In the genomic region with DNA sequence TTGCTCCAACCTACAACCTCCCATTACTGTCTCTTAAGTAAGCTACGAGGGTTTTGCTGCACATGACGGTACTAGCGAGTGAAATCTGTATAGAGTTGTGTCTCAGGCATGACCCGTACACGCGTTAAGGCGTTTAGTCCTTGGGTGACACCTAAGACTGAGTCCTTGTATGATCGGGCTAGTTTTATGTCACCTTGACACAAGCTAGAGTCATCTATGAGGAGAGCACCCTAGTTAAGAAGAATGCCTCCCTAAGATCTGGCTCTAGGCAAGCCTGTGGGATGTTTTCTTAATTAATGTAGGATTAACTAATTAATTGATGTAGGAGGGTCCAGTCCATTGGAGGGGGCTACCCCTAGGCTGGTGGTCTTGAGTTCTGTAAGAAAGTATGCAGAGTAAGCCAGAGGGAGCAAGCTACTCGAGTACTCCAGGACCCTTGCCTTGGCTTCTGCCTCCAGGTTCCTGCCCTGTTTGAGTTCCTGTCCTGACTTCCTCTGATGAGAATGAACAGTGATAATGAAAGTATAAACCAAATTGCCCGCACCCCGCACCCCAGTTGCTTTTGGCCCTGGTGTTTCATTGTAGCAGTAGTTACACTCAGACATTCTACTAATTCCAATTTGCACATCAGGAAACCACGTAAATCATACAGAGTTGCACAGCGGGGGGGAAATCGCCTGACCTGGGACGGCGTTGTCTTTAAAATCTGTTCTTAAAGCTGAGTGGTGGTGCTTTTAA, we compare ENCODE assay signal across 8 mouse cellular contexts. TPM values are rescaled to one million over a fixed set of nuclear protein-coding genes. Genes with fewer than 3 reads are reported as not detected.
A peak's percentile ranks its signal among the peaks of the same experiment; 100 is the strongest.
DNase-seq lines count a peak whose midpoint lies in the region; ATAC-seq and TF ChIP-seq lines count a peak whose summit lies in the region.

No protein-coding gene starts in this region.

- TF ChIP-seq POLR2A in spleen, adult 2 months (IDR thresholded peaks at IDR 0.05; ENCODE audit: low read depth, low read length), result no peak; the same call in 1 of the 2 replicates

- no peak overlapping the region; the same call in 1 of the 2 replicates for H3K27ac ChIP-seq in heart, embryonic 13.5 days (replicated peaks)
- 0 out of 2 replicates have a peak overlapping the region, but pooled peaks have one; percentile 37 for H3K27ac ChIP-seq in kidney, embryonic 15.5 days
- peak overlapping the region; percentile 59 for H3K27ac ChIP-seq in spleen, adult 2 months (ENCODE audit: insufficient read depth, low read length)

- DNase-seq in CD4-positive, CD25-positive, alpha-beta regulatory T cell, adult 2 months (ENCODE audit: low read depth, low spot score), result peak; percentile 63
- no peak for DNase-seq in Patski (ENCODE audit: low read depth, low spot score)
- peak; percentile 41 for DNase-seq in embryo, embryonic 10 days (ENCODE audit: low spot score)
- DNase-seq in lung, postnatal 14 days, result peak; percentile 21
- DNase-seq in spleen, adult 2 months (ENCODE audit: low read depth in 1 of 2, low spot score in 2 of 2), result peak; percentile 21 to 26
- DNase-seq in left cerebral cortex, adult 8-10 months (ENCODE audit: low spot score in 2 of 2), result no peak

- H3K27me3 ChIP-seq in Patski, result no peaks in the 10 kb centered on the region
- H3K27me3 ChIP-seq in heart, embryonic 13.5 days (replicated peaks), result no peaks in the 10 kb centered on the region
- no peaks in the 10 kb centered on the region for H3K27me3 ChIP-seq in kidney, embryonic 15.5 days
- no peaks in the 10 kb centered on the region for H3K27me3 ChIP-seq in spleen, adult 2 months (ENCODE audit: control insufficient read depth, insufficient read depth, low read length)

- H3K36me3 ChIP-seq in heart, embryonic 13.5 days, result peaks cover 6% of the 10 kb centered on the region; the same call in 1 of the 2 replicates
- H3K36me3 ChIP-seq in kidney, embryonic 15.5 days, result peaks cover 8% of the 10 kb centered on the region
- no peaks in the 10 kb centered on the region for H3K36me3 ChIP-seq in spleen, adult 2 months (ENCODE audit: control insufficient read depth, insufficient read depth, low read length)

- POLR2A ChIA-PET in Patski (lab: Charles Lee), result interaction anchor here (0.6 kb wide), 1 partner anchor 1464 kb away, joined by 3 read pairs; no protein-coding TSS in a partner anchor

- no peak for TF ChIP-seq CTCF in Patski (IDR thresholded peaks at IDR 0.05)
- TF ChIP-seq CTCF in spleen, adult 2 months (IDR thresholded peaks at IDR 0.05; ENCODE audit: extremely low read depth, insufficient read depth, insufficient read length, insufficient replicate concordance), result no peak

- WGBS in heart, embryonic 13.5 days, result 18% methylated on average over 16 of the region's 16 CpGs
- WGBS in kidney, embryonic 15.5 days, result 22% methylated on average over 16 of the region's 16 CpGs
- WGBS in spleen, adult 2 months, result 2% methylated on average over 16 of the region's 16 CpGs

- H3K9ac ChIP-seq in heart, embryonic 13.5 days, result peak overlapping the region; percentile 78
- H3K9ac ChIP-seq in kidney, embryonic 15.5 days, result peak overlapping the region; percentile 26; the same call in 1 of the 2 replicates

- peak; percentile 40 for ATAC-seq in Patski
- no peak for ATAC-seq in heart, embryonic 13.5 days (ENCODE audit: extremely low read depth, insufficient number of reproducible peaks, low FRiP score, low TSS enrichment)
- ATAC-seq in kidney, embryonic 15.5 days (replicated peaks; ENCODE audit: low FRiP score), result peak; percentile 44

- CTCF ChIA-PET in Patski (lab: Charles Lee), result interaction anchor here (0.7 to 1.6 kb wide), 2 partner anchors 8 to 10 kb away, joined by 3 to 4 read pairs; no protein-coding TSS in a partner anchor

- in situ Hi-C loops in Patski (cut with MboI; ENCODE audit: low pct_unique_long_range_greater_than_20kb), result no loop called here

- H3K4me2 ChIP-seq in heart, embryonic 13.5 days, result peak overlapping the region; percentile 77
- H3K4me2 ChIP-seq in kidney, embryonic 15.5 days, result peak overlapping the region; percentile 65

- no peaks in the 10 kb centered on the region for H3K9me3 ChIP-seq in heart, embryonic 13.5 days
- no peaks in the 10 kb centered on the region for H3K9me3 ChIP-seq in kidney, embryonic 15.5 days (replicated peaks)

- peak overlapping the region; percentile 91 for H3K4me3 ChIP-seq in heart, embryonic 13.5 days
- H3K4me3 ChIP-seq in kidney, embryonic 15.5 days (replicated peaks), result peak overlapping the region; percentile 91
- H3K4me3 ChIP-seq in spleen, adult 2 months (ENCODE audit: extremely low read depth, insufficient read depth, insufficient read length), result peak overlapping the region; percentile 59

- peaks cover 21% of the 10 kb centered on the region for H3K4me1 ChIP-seq in heart, embryonic 13.5 days
- peaks cover 18% of the 10 kb centered on the region for H3K4me1 ChIP-seq in kidney, embryonic 15.5 days
- H3K4me1 ChIP-seq in spleen, adult 2 months (ENCODE audit: control insufficient read depth, insufficient read depth, insufficient read length), result peaks cover 8% of the 10 kb centered on the region; the same call in 1 of the 2 replicates

RNA-seq across cellular contexts. Expression of a gene that starts 0.9 kb away (rescaled TPM):
- 26.5 TPM for polyA plus RNA-seq in Patski (2021)
- polyA plus RNA-seq in heart, embryonic 13.5 days (2015; fragmentation: Nextera tagmentation; extraction: Ambion mirVana), result 13.7 and 14.4 TPM in 2 replicates
- 22.4 and 24.2 TPM in 2 replicates for polyA plus RNA-seq in kidney, embryonic 15.5 days (2015; fragmentation: Nextera tagmentation; extraction: Ambion mirVana)
- polyA plus RNA-seq in spleen, adult 2 months (2012; rRNA removed), result 3.3 and 5.9 TPM in 2 replicates
- 10 to 100 TPM; 35.5 to 36.7 (median 35.9) TPM for total RNA-seq in left cerebral cortex, adult 8-10 months (2022)

Comparison
In these comparisons a context has a peak if more than half of its experiments do, and no peak if none do; other contexts are left out.
1. DNase-seq: peak in CD4-positive, CD25-positive, alpha-beta regulatory T cell, adult 2 months (single experiment), embryo, embryonic 10 days (single experiment), lung, postnatal 14 days (single experiment) and spleen, adult 2 months (2 of 2); none in Patski (single experiment) and left cerebral cortex, adult 8-10 months (0 of 2).
2. Peak in every context shown above with its lines, with median percentiles within 50 percentile points of each other: H3K4me3 ChIP-seq.